Mouse (Mus musculus): ENCODE data around the gene Kcna6.

The Kcna6 gene

GRCm38 (mm10) chr6:126740211-126741142 lies at the start of gene Kcna6:
Gene Kcna6 (minus strand): TSS chr6:126740674.
- no peak for DNase-seq (ENCODE audit: low spot score in 2 of 2)

- no peak for DNase-seq (ENCODE audit: low spot score in 2 of 2)
Observed at GRCm38 (mm10) chr6:126788863-126789262, 48.4 kb upstream of the Kcna6 start.

- no peak for DNase-seq (ENCODE audit: low spot score in 2 of 2)
Observed at GRCm38 (mm10) chr6:126784206-126784605, 43.7 kb upstream of the Kcna6 start.

- DNase-seq (ENCODE audit: low spot score in 2 of 2), result no peak
Observed at GRCm38 (mm10) chr6:126783651-126784066, 43.2 kb upstream of the Kcna6 start.

GRCm38 (mm10) chr6:126783056-126783455 lies 42.6 kb upstream of the Kcna6 start:
- no peak for DNase-seq (ENCODE audit: low spot score in 2 of 2)

- DNase-seq (ENCODE audit: low spot score in 2 of 2), result no peak
Observed at GRCm38 (mm10) chr6:126777889-126778288, 37.4 kb upstream of the Kcna6 start.

GRCm38 (mm10) chr6:126773873-126774272 lies 33.4 kb upstream of the Kcna6 start:
- no peak for DNase-seq (ENCODE audit: low spot score in 2 of 2)

- no peak for DNase-seq (ENCODE audit: low spot score in 2 of 2)
Observed at GRCm38 (mm10) chr6:126772326-126772725, 31.9 kb upstream of the Kcna6 start.

- no peak for DNase-seq (ENCODE audit: low spot score in 2 of 2)
Observed at GRCm38 (mm10) chr6:126770146-126770731, 29.8 kb upstream of the Kcna6 start.

GRCm38 (mm10) chr6:126768957-126769665 lies 28.6 kb upstream of the Kcna6 start:
- peak; percentile 3 to 9 for DNase-seq (ENCODE audit: low spot score in 2 of 2)

GRCm38 (mm10) chr6:126767610-126768532 lies 27.4 kb upstream of the Kcna6 start:
- no peak for DNase-seq (ENCODE audit: low spot score in 2 of 2)

- DNase-seq (ENCODE audit: low spot score in 2 of 2), result no peak
Observed at GRCm38 (mm10) chr6:126766552-126766951, 26.1 kb upstream of the Kcna6 start.

- no peak for DNase-seq (ENCODE audit: low spot score in 2 of 2)
Observed at GRCm38 (mm10) chr6:126764563-126765091, 24.2 kb upstream of the Kcna6 start.

- DNase-seq (ENCODE audit: low spot score in 2 of 2), result no peak
Observed at GRCm38 (mm10) chr6:126761362-126761761, 20.9 kb upstream of the Kcna6 start.

GRCm38 (mm10) chr6:126755729-126756411 lies 15.4 kb upstream of the Kcna6 start:
- no peak for DNase-seq (ENCODE audit: low spot score in 2 of 2)

- no peak for DNase-seq (ENCODE audit: low spot score in 2 of 2)
Observed at GRCm38 (mm10) chr6:126752520-126752919, 12.0 kb upstream of the Kcna6 start.

GRCm38 (mm10) chr6:126745888-126746287 lies 5.4 kb upstream of the Kcna6 start:
- no peak for DNase-seq (ENCODE audit: low spot score in 2 of 2)

GRCm38 (mm10) chr6:126742610-126743009 lies 2.1 kb upstream of the Kcna6 start:
- DNase-seq (ENCODE audit: low spot score in 2 of 2), result no peak

GRCm38 (mm10) chr6:126739326-126740210 lies 906 bp downstream of the Kcna6 start:
- no peak for DNase-seq (ENCODE audit: low spot score in 2 of 2)

Data from spleen, postnatal 36 days (tissue).